Mouse (Mus musculus): ENCODE measurements around the gene Smco3. TPM values are rescaled to one million over a fixed set of nuclear protein-coding genes. Genes with fewer than 3 reads are reported as not detected.
"Not testable (repeated sequence)": the region's sequence is repeated elsewhere in the genome, so short reads cannot be mapped to it uniquely, and the experiment has no call there.

The Smco3 gene
- polyA plus RNA-seq (2014; fragmentation: Nextera tagmentation; extraction: Ambion mirVana) = not detected in 2 replicates

- 45% methylated on average over 4 of the region's 4 CpGs for WGBS
- Histone ChIP-seq H3K9me3 (ENCODE audit: control insufficient read depth, low read length) (no peaks in the 10 kb centered on the region), H3K27ac (ENCODE audit: low read depth, low read length) (no peak within 1 kb of the TSS), H3K36me3 (ENCODE audit: control insufficient read depth, insufficient read depth, low read length) (no peaks in the 10 kb centered on the region), H3K4me3 (ENCODE audit: low read depth, low read length) (no peak within 1 kb of the TSS), H3K4me1 (replicated peaks; ENCODE audit: control insufficient read depth, insufficient read depth, low read length) (no peaks in the 10 kb centered on the region), H3K4me2 (no peak within 1 kb of the TSS), H3K9ac (ENCODE audit: low read depth, low read length) (no peak within 1 kb of the TSS), H3K27me3 (replicated peaks; ENCODE audit: control insufficient read depth, insufficient read depth, low read length) (no peaks in the 10 kb centered on the region; the same call in 1 of the 2 replicates)
- DNase-seq (ENCODE audit: low spot score) = no peak
- no peak for ATAC-seq (replicated peaks; ENCODE audit: low FRiP score)
Measured at GRCm38 (mm10) chr6:136835352-136835751, at the start of gene Smco3. TSS of gene Smco3 (minus strand) at chr6:136835452.

GRCm38 (mm10) chr6:136884766-136885165 lies 49.5 kb upstream of the Smco3 start:
- H3K9ac ChIP-seq (ENCODE audit: low read depth, low read length); H3K27me3 ChIP-seq (replicated peaks; ENCODE audit: control insufficient read depth, insufficient read depth, low read length); H3K4me1 ChIP-seq (replicated peaks; ENCODE audit: control insufficient read depth, insufficient read depth, low read length); H3K9me3 ChIP-seq (ENCODE audit: control insufficient read depth, low read length); H3K36me3 ChIP-seq (ENCODE audit: control insufficient read depth, insufficient read depth, low read length); H3K4me3 ChIP-seq (ENCODE audit: low read depth, low read length); DNase-seq (ENCODE audit: low spot score); H3K4me2 ChIP-seq; H3K27ac ChIP-seq (ENCODE audit: low read depth, low read length); ATAC-seq (replicated peaks; ENCODE audit: low FRiP score): not testable (repeated sequence)
- WGBS = 23% methylated on average over 1 of the region's 1 CpGs

- no peak overlapping the region for H3K9ac ChIP-seq (ENCODE audit: low read depth, low read length)
- H3K9me3 ChIP-seq (ENCODE audit: control insufficient read depth, low read length) = no peaks in the 10 kb centered on the region
- no peaks in the 10 kb centered on the region for H3K4me1 ChIP-seq (replicated peaks; ENCODE audit: control insufficient read depth, insufficient read depth, low read length)
- H3K4me3 ChIP-seq (ENCODE audit: low read depth, low read length) = no peak overlapping the region
- WGBS = 92% methylated on average over 6 of the region's 6 CpGs
- DNase-seq (ENCODE audit: low spot score) (no peak), ATAC-seq (replicated peaks; ENCODE audit: low FRiP score) (no peak)
- no peak overlapping the region for H3K27ac ChIP-seq (ENCODE audit: low read depth, low read length)
- H3K27me3 ChIP-seq (replicated peaks; ENCODE audit: control insufficient read depth, insufficient read depth, low read length) = no peaks in the 10 kb centered on the region
- H3K36me3 ChIP-seq (ENCODE audit: control insufficient read depth, insufficient read depth, low read length) = no peaks in the 10 kb centered on the region
- no peak overlapping the region for H3K4me2 ChIP-seq
Measured at GRCm38 (mm10) chr6:136883961-136884360, 48.7 kb upstream of the Smco3 start.

- no peak overlapping the region for H3K4me3 ChIP-seq (ENCODE audit: low read depth, low read length)
- H3K36me3 ChIP-seq (ENCODE audit: control insufficient read depth, insufficient read depth, low read length) = no peaks in the 10 kb centered on the region
- H3K9me3 ChIP-seq (ENCODE audit: control insufficient read depth, low read length) = no peaks in the 10 kb centered on the region
- no peak for DNase-seq (ENCODE audit: low spot score)
- no peaks in the 10 kb centered on the region for H3K27me3 ChIP-seq (replicated peaks; ENCODE audit: control insufficient read depth, insufficient read depth, low read length)
- 75% methylated on average over 3 of the region's 3 CpGs for WGBS
- no peaks in the 10 kb centered on the region for H3K4me1 ChIP-seq (replicated peaks; ENCODE audit: control insufficient read depth, insufficient read depth, low read length)
- no peak overlapping the region for H3K4me2 ChIP-seq
- H3K9ac ChIP-seq (ENCODE audit: low read depth, low read length) = no peak overlapping the region
- ATAC-seq (replicated peaks; ENCODE audit: low FRiP score) = no peak
- no peak overlapping the region for H3K27ac ChIP-seq (ENCODE audit: low read depth, low read length)
Measured at GRCm38 (mm10) chr6:136883431-136883915, 48.2 kb upstream of the Smco3 start.

- Histone ChIP-seq H3K36me3 (ENCODE audit: control insufficient read depth, insufficient read depth, low read length) (no peaks in the 10 kb centered on the region), H3K4me1 (replicated peaks; ENCODE audit: control insufficient read depth, insufficient read depth, low read length) (no peaks in the 10 kb centered on the region), H3K27me3 (replicated peaks; ENCODE audit: control insufficient read depth, insufficient read depth, low read length) (no peaks in the 10 kb centered on the region), H3K9me3 (ENCODE audit: control insufficient read depth, low read length) (no peaks in the 10 kb centered on the region), H3K9ac (ENCODE audit: low read depth, low read length) (no peak overlapping the region), H3K4me2 (no peak overlapping the region), H3K27ac (ENCODE audit: low read depth, low read length) (no peak overlapping the region), H3K4me3 (ENCODE audit: low read depth, low read length) (no peak overlapping the region)
- WGBS = 72% methylated on average over 8 of the region's 8 CpGs
- ATAC-seq (replicated peaks; ENCODE audit: low FRiP score) = no peak
- DNase-seq (ENCODE audit: low spot score) = no peak
Measured at GRCm38 (mm10) chr6:136881678-136882077, 46.4 kb upstream of the Smco3 start.

- DNase-seq (ENCODE audit: low spot score) (no peak), ATAC-seq (replicated peaks; ENCODE audit: low FRiP score) (no peak)
- Histone ChIP-seq H3K4me1 (replicated peaks; ENCODE audit: control insufficient read depth, insufficient read depth, low read length) (no peaks in the 10 kb centered on the region), H3K9ac (ENCODE audit: low read depth, low read length) (no peak within 1 kb of the TSS), H3K27me3 (replicated peaks; ENCODE audit: control insufficient read depth, insufficient read depth, low read length) (no peaks in the 10 kb centered on the region), H3K4me3 (ENCODE audit: low read depth, low read length) (no peak within 1 kb of the TSS), H3K36me3 (ENCODE audit: control insufficient read depth, insufficient read depth, low read length) (no peaks in the 10 kb centered on the region), H3K9me3 (ENCODE audit: control insufficient read depth, low read length) (no peaks in the 10 kb centered on the region), H3K27ac (ENCODE audit: low read depth, low read length) (no peak within 1 kb of the TSS), H3K4me2 (no peak within 1 kb of the TSS)
- 57% methylated on average over 9 of the region's 9 CpGs for WGBS
Measured at GRCm38 (mm10) chr6:136875670-136876069, 40.4 kb upstream of the Smco3 start, which contains the start of gene Mgp. TSS of gene Mgp (minus strand) at chr6:136875823.

- Histone ChIP-seq H3K9ac (ENCODE audit: low read depth, low read length) (no peak overlapping the region), H3K27me3 (replicated peaks; ENCODE audit: control insufficient read depth, insufficient read depth, low read length) (no peaks in the 10 kb centered on the region), H3K36me3 (ENCODE audit: control insufficient read depth, insufficient read depth, low read length) (no peaks in the 10 kb centered on the region), H3K4me2 (no peak overlapping the region), H3K4me1 (replicated peaks; ENCODE audit: control insufficient read depth, insufficient read depth, low read length) (no peaks in the 10 kb centered on the region), H3K4me3 (ENCODE audit: low read depth, low read length) (no peak overlapping the region), H3K27ac (ENCODE audit: low read depth, low read length) (no peak overlapping the region), H3K9me3 (ENCODE audit: control insufficient read depth, low read length) (no peaks in the 10 kb centered on the region)
- DNase-seq (ENCODE audit: low spot score) (no peak), ATAC-seq (replicated peaks; ENCODE audit: low FRiP score) (no peak)
- WGBS = 74% methylated on average over 8 of the region's 8 CpGs
Measured at GRCm38 (mm10) chr6:136874599-136874998, 39.3 kb upstream of the Smco3 start.

GRCm38 (mm10) chr6:136868921-136869320 lies 33.7 kb upstream of the Smco3 start:
- Histone ChIP-seq H3K27me3 (replicated peaks; ENCODE audit: control insufficient read depth, insufficient read depth, low read length) (no peaks in the 10 kb centered on the region), H3K36me3 (ENCODE audit: control insufficient read depth, insufficient read depth, low read length) (no peaks in the 10 kb centered on the region), H3K4me1 (replicated peaks; ENCODE audit: control insufficient read depth, insufficient read depth, low read length) (no peaks in the 10 kb centered on the region), H3K9ac (ENCODE audit: low read depth, low read length) (no peak overlapping the region), H3K4me2 (no peak overlapping the region), H3K27ac (ENCODE audit: low read depth, low read length) (no peak overlapping the region), H3K9me3 (ENCODE audit: control insufficient read depth, low read length) (no peaks in the 10 kb centered on the region), H3K4me3 (ENCODE audit: low read depth, low read length) (no peak overlapping the region)
- ATAC-seq (replicated peaks; ENCODE audit: low FRiP score) = no peak
- DNase-seq (ENCODE audit: low spot score) = no peak
- 81% methylated on average over 5 of the region's 5 CpGs for WGBS

GRCm38 (mm10) chr6:136866150-136866549 lies 30.9 kb upstream of the Smco3 start:
- Histone ChIP-seq H3K4me2 (no peak overlapping the region), H3K9ac (ENCODE audit: low read depth, low read length) (no peak overlapping the region), H3K27ac (ENCODE audit: low read depth, low read length) (no peak overlapping the region), H3K36me3 (ENCODE audit: control insufficient read depth, insufficient read depth, low read length) (no peaks in the 10 kb centered on the region), H3K4me3 (ENCODE audit: low read depth, low read length) (no peak overlapping the region), H3K27me3 (replicated peaks; ENCODE audit: control insufficient read depth, insufficient read depth, low read length) (no peaks in the 10 kb centered on the region), H3K4me1 (replicated peaks; ENCODE audit: control insufficient read depth, insufficient read depth, low read length) (no peaks in the 10 kb centered on the region), H3K9me3 (ENCODE audit: control insufficient read depth, low read length) (no peaks in the 10 kb centered on the region)
- WGBS = 75% methylated on average over 4 of the region's 4 CpGs
- DNase-seq (ENCODE audit: low spot score) (no peak), ATAC-seq (replicated peaks; ENCODE audit: low FRiP score) (no peak)

Data from liver, embryonic 11.5 days (tissue).